In the genomic region with DNA sequence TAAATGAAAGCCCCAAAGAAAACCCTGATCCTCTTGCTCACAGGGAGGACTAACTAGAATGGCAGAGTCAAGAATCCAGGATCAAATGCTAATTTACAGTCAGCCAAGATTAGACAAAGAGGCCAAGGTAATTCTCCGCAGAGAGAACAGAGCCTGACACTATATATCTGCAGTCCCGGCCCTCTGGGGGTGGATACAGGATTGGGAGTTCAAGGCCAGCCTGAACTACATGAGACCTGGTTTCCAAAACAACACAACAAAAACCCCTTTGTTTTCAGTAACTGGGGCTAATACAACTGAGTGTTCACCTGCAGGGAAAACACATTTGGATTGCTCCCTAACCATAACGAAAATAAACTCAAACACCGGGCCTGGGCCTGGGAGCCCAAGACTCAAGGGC, we compare ENCODE assay signal across 8 mouse cellular contexts. TPM values are rescaled to one million over a fixed set of nuclear protein-coding genes. Genes with fewer than 3 reads are reported as not detected.
DNase-seq lines count a peak whose midpoint lies in the region; ATAC-seq and TF ChIP-seq lines count a peak whose summit lies in the region.

No protein-coding gene starts in this region.

- WGBS in forebrain, embryonic 12.5 days, result 85% methylated on average over 4 of the region's 4 CpGs
- WGBS in forebrain, embryonic 10.5 days, result 84% methylated on average over 4 of the region's 4 CpGs
- WGBS in lung, embryonic 14.5 days, result 67% methylated on average over 4 of the region's 4 CpGs
- WGBS in lung, adult 2 months, result 63% methylated on average over 4 of the region's 4 CpGs
- WGBS in hindbrain, embryonic 13.5 days, result 86% methylated on average over 4 of the region's 4 CpGs

- no peak overlapping the region for H3ac ChIP-seq in myocyte (ENCODE audit: control insufficient read depth, insufficient read length)

- no peak overlapping the region for H3K4me2 ChIP-seq in forebrain, embryonic 12.5 days
- peak overlapping the region; percentile 32; the same call in 1 of the 2 replicates for H3K4me2 ChIP-seq in lung, embryonic 14.5 days
- no peak overlapping the region for H3K4me2 ChIP-seq in hindbrain, embryonic 13.5 days
- peak overlapping the region; percentile 43 for H3K4me2 ChIP-seq in myocyte (ENCODE audit: low read depth)

- 0 out of 2 replicates have a peak, but pooled peaks cover 7% of the 10 kb centered on the region for H3K27me3 ChIP-seq in forebrain, embryonic 12.5 days
- H3K27me3 ChIP-seq in forebrain, embryonic 10.5 days (ENCODE audit: poor library complexity, severe bottlenecking), result peaks cover 23% of the 10 kb centered on the region
- H3K27me3 ChIP-seq in lung, embryonic 14.5 days (ENCODE audit: insufficient read depth, low read length), result peaks cover 7% of the 10 kb centered on the region; the same call in 1 of the 2 replicates
- 0 out of 2 replicates have a peak, but pooled peaks cover 6% of the 10 kb centered on the region for H3K27me3 ChIP-seq in hindbrain, embryonic 13.5 days
- H3K27me3 ChIP-seq in myocyte (ENCODE audit: control insufficient read depth, insufficient read depth, insufficient read length), result no peaks in the 10 kb centered on the region

- H3K79me2 ChIP-seq in myocyte (ENCODE audit: control insufficient read depth, insufficient read depth), result no peaks in the 10 kb centered on the region

- H3K9me3 ChIP-seq in forebrain, embryonic 12.5 days, result no peaks in the 10 kb centered on the region
- no peaks in the 10 kb centered on the region for H3K9me3 ChIP-seq in forebrain, embryonic 10.5 days
- H3K9me3 ChIP-seq in lung, embryonic 14.5 days (ENCODE audit: low read depth, low read length), result no peaks in the 10 kb centered on the region
- H3K9me3 ChIP-seq in hindbrain, embryonic 13.5 days, result no peaks in the 10 kb centered on the region

- no peak for TF ChIP-seq CTCF in lung, embryonic 14.5 days (IDR thresholded peaks at IDR 0.05; ENCODE audit: low read depth)
- no peak for TF ChIP-seq CTCF in lung, adult 2 months (IDR thresholded peaks at IDR 0.05; ENCODE audit: insufficient read depth, low read length)

- no peak for DNase-seq in forebrain, embryonic 10.5 days (ENCODE audit: extremely low spot score, low spot score)
- no peak for DNase-seq in lung, embryonic 14.5 days
- no peak for DNase-seq in lung, adult 2 months
- no peak for DNase-seq in B cell, adult 2 months
- DNase-seq in right cerebral cortex, postnatal 14 days, result no peak

- H3K9ac ChIP-seq in forebrain, embryonic 12.5 days, result no peak overlapping the region
- no peak overlapping the region for H3K9ac ChIP-seq in lung, embryonic 14.5 days
- H3K9ac ChIP-seq in hindbrain, embryonic 13.5 days, result no peak overlapping the region

- H3K27ac ChIP-seq in forebrain, embryonic 12.5 days, result peak overlapping the region; percentile 73; the same call in 1 of the 2 replicates
- H3K27ac ChIP-seq in forebrain, embryonic 10.5 days, result no peak overlapping the region
- peak overlapping the region; percentile 96 for H3K27ac ChIP-seq in lung, embryonic 14.5 days (ENCODE audit: low read depth)
- H3K27ac ChIP-seq in hindbrain, embryonic 13.5 days, result 0 out of 2 replicates have a peak overlapping the region, but pooled peaks have one; percentile 40

- H3K4me1 ChIP-seq in forebrain, embryonic 12.5 days, result peaks cover 12% of the 10 kb centered on the region
- peaks cover 37% of the 10 kb centered on the region for H3K4me1 ChIP-seq in forebrain, embryonic 10.5 days
- H3K4me1 ChIP-seq in lung, embryonic 14.5 days (ENCODE audit: insufficient read depth), result peaks cover 31% of the 10 kb centered on the region
- peaks cover 49% of the 10 kb centered on the region for H3K4me1 ChIP-seq in lung, adult 2 months (ENCODE audit: control insufficient read depth, insufficient read depth, low read length)
- peaks cover 25% of the 10 kb centered on the region for H3K4me1 ChIP-seq in hindbrain, embryonic 13.5 days (replicated peaks)

- no peak for ATAC-seq in forebrain, embryonic 12.5 days (ENCODE audit: low FRiP score)
- ATAC-seq in lung, embryonic 14.5 days (ENCODE audit: insufficient read depth), result no peak
- ATAC-seq in hindbrain, embryonic 13.5 days (ENCODE audit: low FRiP score), result no peak

- H3K4me3 ChIP-seq in forebrain, embryonic 12.5 days (replicated peaks), result no peak overlapping the region
- H3K4me3 ChIP-seq in forebrain, embryonic 10.5 days, result no peak overlapping the region
- no peak overlapping the region for H3K4me3 ChIP-seq in lung, embryonic 14.5 days (ENCODE audit: low read depth, low read length)
- no peak overlapping the region for H3K4me3 ChIP-seq in lung, adult 2 months (replicated peaks; ENCODE audit: extremely low read depth, low read depth, low read length)
- no peak overlapping the region for H3K4me3 ChIP-seq in hindbrain, embryonic 13.5 days
- no peak overlapping the region for H3K4me3 ChIP-seq in myocyte

- TF ChIP-seq POLR2A in lung, adult 2 months (IDR thresholded peaks at IDR 0.05; ENCODE audit: borderline replicate concordance, extremely low read depth, low read depth, low read length), result no peak
- TF ChIP-seq POLR2A in myocyte (IDR thresholded peaks at IDR 0.05; ENCODE audit: insufficient read length, low read depth), result no peak

- peaks cover 39% of the 10 kb centered on the region for H3K36me3 ChIP-seq in forebrain, embryonic 12.5 days (replicated peaks)
- peaks cover 33% of the 10 kb centered on the region for H3K36me3 ChIP-seq in forebrain, embryonic 10.5 days (replicated peaks)
- peaks cover 23% of the 10 kb centered on the region for H3K36me3 ChIP-seq in lung, embryonic 14.5 days (ENCODE audit: insufficient read depth)
- H3K36me3 ChIP-seq in hindbrain, embryonic 13.5 days, result peaks cover 50% of the 10 kb centered on the region
- no peaks in the 10 kb centered on the region for H3K36me3 ChIP-seq in myocyte (ENCODE audit: control insufficient read depth, insufficient read depth)

TF ChIP-seq in myocyte, 11 proteins besides CTCF, POLR2A, EP300 and RAD21:
- TF ChIP-seq CEBPB (IDR thresholded peaks at IDR 0.05; ENCODE audit: insufficient read depth, poor library complexity, severe bottlenecking) (no peak), MAX (IDR thresholded peaks at IDR 0.05; ENCODE audit: low read depth) (no peak), USF1 (IDR thresholded peaks at IDR 0.05; ENCODE audit: low read depth) (no peak), REST (IDR thresholded peaks at IDR 0.05; ENCODE audit: insufficient read depth, insufficient read length) (no peak), MYOG (IDR thresholded peaks at IDR 0.05; ENCODE audit: control insufficient read depth in 1 of 3, insufficient read depth in 1 of 3, insufficient read length in 2 of 3, low read depth in 2 of 3) (no peak), SRF (IDR thresholded peaks at IDR 0.05; ENCODE audit: control insufficient read depth, insufficient read length, low read depth) (no peak), E2F4 (IDR thresholded peaks at IDR 0.05; ENCODE audit: insufficient read depth) (no peak), POLR2AphosphoS2 (IDR thresholded peaks at IDR 0.05; ENCODE audit: insufficient read length, low read depth) (no peak), MYOD1 (IDR thresholded peaks at IDR 0.05; ENCODE audit: control insufficient read depth in 1 of 3, insufficient read length in 2 of 3, low read depth in 2 of 3) (no peak), TCF12 (IDR thresholded peaks at IDR 0.05; ENCODE audit: insufficient read depth, poor library complexity, severe bottlenecking) (no peak), TCF3 (IDR thresholded peaks at IDR 0.05; ENCODE audit: insufficient read length, low read depth) (no peak)
TF ChIP-seq in myocyte: peak in this region for 0.

RNA-seq across cellular contexts. Expression of gene Naglu, which starts 5.3 kb away (rescaled TPM):
- 7.8 and 8.7 TPM in 2 replicates for polyA plus RNA-seq in forebrain, embryonic 12.5 days (2016; fragmentation: Nextera tagmentation; extraction: Ambion mirVana)
- polyA plus RNA-seq in forebrain, embryonic 10.5 days (2016; fragmentation: Nextera tagmentation; extraction: Ambion mirVana), result 8.2 and 9.3 TPM in 2 replicates
- 13.2 and 14.0 TPM in 2 replicates for polyA plus RNA-seq in lung, embryonic 14.5 days (2014; fragmentation: Nextera tagmentation; extraction: Ambion mirVana)
- 32.2 and 33.5 TPM in 2 replicates for polyA plus RNA-seq in lung, adult 2 months (2012; rRNA removed)
- 10.7 and 11.3 TPM in 2 replicates for polyA plus RNA-seq in hindbrain, embryonic 13.5 days (2015; fragmentation: Nextera tagmentation; extraction: Ambion mirVana)
- polyA plus RNA-seq in myocyte (2012; fragmentation: generic; extraction: Trizol), result 19.8 TPM

RNA-seq across cellular contexts. Expression of gene Hsd17b1, which starts 13.7 kb away (rescaled TPM):
- polyA plus RNA-seq in forebrain, embryonic 12.5 days (2016; fragmentation: Nextera tagmentation; extraction: Ambion mirVana), result 0.19 and 0.33 TPM in 2 replicates
- 0.10 and 0.11 TPM in 2 replicates for polyA plus RNA-seq in forebrain, embryonic 10.5 days (2016; fragmentation: Nextera tagmentation; extraction: Ambion mirVana)
- polyA plus RNA-seq in lung, embryonic 14.5 days (2014; fragmentation: Nextera tagmentation; extraction: Ambion mirVana), result not detected in 2 replicates
- 0.17 and 0.29 TPM in 2 replicates for polyA plus RNA-seq in lung, adult 2 months (2012; rRNA removed)
- 0.49 TPM in 1 of 2 replicates, not detected in the other for polyA plus RNA-seq in hindbrain, embryonic 13.5 days (2015; fragmentation: Nextera tagmentation; extraction: Ambion mirVana)
- polyA plus RNA-seq in myocyte (2012; fragmentation: generic; extraction: Trizol), result 0.49 TPM

RNA-seq across cellular contexts. Expression of gene Coasy, which starts 17.9 kb away (rescaled TPM):
- polyA plus RNA-seq in forebrain, embryonic 12.5 days (2016; fragmentation: Nextera tagmentation; extraction: Ambion mirVana), result 50.7 and 50.9 TPM in 2 replicates
- polyA plus RNA-seq in forebrain, embryonic 10.5 days (2016; fragmentation: Nextera tagmentation; extraction: Ambion mirVana), result 51.4 and 53.3 TPM in 2 replicates
- 37.9 and 38.0 TPM in 2 replicates for polyA plus RNA-seq in lung, embryonic 14.5 days (2014; fragmentation: Nextera tagmentation; extraction: Ambion mirVana)
- polyA plus RNA-seq in lung, adult 2 months (2012; rRNA removed), result 40.2 and 43.9 TPM in 2 replicates
- polyA plus RNA-seq in hindbrain, embryonic 13.5 days (2015; fragmentation: Nextera tagmentation; extraction: Ambion mirVana), result 41.9 and 44.1 TPM in 2 replicates
- polyA plus RNA-seq in myocyte (2012; fragmentation: generic; extraction: Trizol), result 39.7 TPM

RNA-seq across cellular contexts. Expression of gene Mlx, which starts 22.6 kb away (rescaled TPM):
- 47.6 and 52.6 TPM in 2 replicates for polyA plus RNA-seq in forebrain, embryonic 12.5 days (2016; fragmentation: Nextera tagmentation; extraction: Ambion mirVana)
- polyA plus RNA-seq in forebrain, embryonic 10.5 days (2016; fragmentation: Nextera tagmentation; extraction: Ambion mirVana), result 37.3 and 41.1 TPM in 2 replicates
- 39.1 and 40.5 TPM in 2 replicates for polyA plus RNA-seq in lung, embryonic 14.5 days (2014; fragmentation: Nextera tagmentation; extraction: Ambion mirVana)
- polyA plus RNA-seq in lung, adult 2 months (2012; rRNA removed), result 25.5 and 47.0 TPM in 2 replicates
- 88.1 and 91.0 TPM in 2 replicates for polyA plus RNA-seq in hindbrain, embryonic 13.5 days (2015; fragmentation: Nextera tagmentation; extraction: Ambion mirVana)
- polyA plus RNA-seq in myocyte (2012; fragmentation: generic; extraction: Trizol), result 29.3 TPM

RNA-seq across cellular contexts. Expression of gene Psmc3ip, which starts 30.8 kb away (rescaled TPM):
- polyA plus RNA-seq in forebrain, embryonic 12.5 days (2016; fragmentation: Nextera tagmentation; extraction: Ambion mirVana), result 59.0 and 62.1 TPM in 2 replicates
- 78.1 and 96.4 TPM in 2 replicates for polyA plus RNA-seq in forebrain, embryonic 10.5 days (2016; fragmentation: Nextera tagmentation; extraction: Ambion mirVana)
- 39.9 and 44.1 TPM in 2 replicates for polyA plus RNA-seq in lung, embryonic 14.5 days (2014; fragmentation: Nextera tagmentation; extraction: Ambion mirVana)
- polyA plus RNA-seq in lung, adult 2 months (2012; rRNA removed), result 1.5 and 2.1 TPM in 2 replicates
- 23.4 and 26.3 TPM in 2 replicates for polyA plus RNA-seq in hindbrain, embryonic 13.5 days (2015; fragmentation: Nextera tagmentation; extraction: Ambion mirVana)
- 7.1 TPM for polyA plus RNA-seq in myocyte (2012; fragmentation: generic; extraction: Trizol)

Comparison
In these comparisons a context has a peak if more than half of its experiments do, and no peak if none do; other contexts are left out.
1. H3K4me2 ChIP-seq: peak in lung, embryonic 14.5 days (single experiment) and myocyte (single experiment); none in forebrain, embryonic 12.5 days (single experiment) and hindbrain, embryonic 13.5 days (single experiment).